Mouse (Mus musculus) erythroblast, embryonic 14.5 days (primary cell): ENCODE data around the gene Ntrk2.

ENCODE experiments used
- GATA1 ChIP-seq: IDR thresholded peaks from 2 replicates; pipeline ENCODE4 v1.6.1; 2012; ENCODE audit warnings: low read length, inconsistent platforms, mixed read lengths
- TAL1 ChIP-seq: IDR thresholded peaks from 3 replicates; pipeline ENCODE4 v1.6.1; 2012; ENCODE audit warnings: low read length, inconsistent platforms, mixed read lengths

GRCm38 (mm10) chr13:58902313-58902712 lies 95.9 kb downstream of the Ntrk2 start:
- no peak for TF ChIP-seq TAL1
- no peak for TF ChIP-seq GATA1
